Mouse (Mus musculus) gastrocnemius, adult 2 months (tissue): ENCODE results near the gene Itpr2. TPM values are rescaled to one million over a fixed set of nuclear protein-coding genes. Genes with fewer than 3 reads are reported as not detected.

ENCODE experiments used
- DNase-seq: peaks from one replicate; pipeline ENCODE4 v3.0.0; 2022
- H3K27ac ChIP-seq: fragments of 200-600 bp; 2 replicates; pipeline ENCODE4 v1.8.1; 2022; ENCODE audit warnings: mild to moderate bottlenecking
- H3K4me3 ChIP-seq: fragments of 200-600 bp; 2 replicates; pipeline ENCODE4 v1.8.1; 2022; ENCODE audit warnings: mild to moderate bottlenecking, moderate library complexity
- CTCF ChIP-seq: fragments of 200-600 bp; IDR thresholded peaks from 2 replicates; pipeline ENCODE4 v1.8.1; 2022; ENCODE audit warnings: antibody characterized with exemption, mild to moderate bottlenecking, moderate library complexity
- intact Hi-C: fragments of 180-260 bp; cut with DNase I; formaldehyde crosslinking; loops from one replicate; pipeline ENCODE4 v1.15.1; 2025
- total RNA-seq, 2 experiments: library from RNA; stranded (reverse); gene quantifications; 2 replicates each; pipeline ENCODE4 v1.2.3; 2021

Itpr2 gene
- total RNA-seq, 2 experiments from 2014 or later: 7.4 to 9.9 TPM

- TF ChIP-seq CTCF: no peak
- DNase-seq: peak; percentile 76
- intact Hi-C loops: no loop called here
- peak overlapping the region; percentile 81 for H3K27ac ChIP-seq
- no peak overlapping the region for H3K4me3 ChIP-seq
These were observed 175.4 kb downstream of the Itpr2 start for GRCm38 (mm10) chr6:146326631-146327030.

- no peak for TF ChIP-seq CTCF
- intact Hi-C loops: no loop called here
- no peak for DNase-seq
- no peak overlapping the region for H3K4me3 ChIP-seq
- H3K27ac ChIP-seq: peak overlapping the region; percentile 4; the same call in 1 of the 2 replicates
These were observed 177.3 kb downstream of the Itpr2 start for GRCm38 (mm10) chr6:146324541-146325204.

- intact Hi-C loops: no loop called here
- DNase-seq: no peak
- TF ChIP-seq CTCF: no peak
- peak overlapping the region; percentile 63 for H3K27ac ChIP-seq
- H3K4me3 ChIP-seq: no peak overlapping the region
These were observed 179.5 kb downstream of the Itpr2 start for GRCm38 (mm10) chr6:146322555-146322954.

GRCm38 (mm10) chr6:146321951-146322350 lies 180.1 kb downstream of the Itpr2 start:
- Histone ChIP-seq H3K27ac (peak overlapping the region; percentile 61), H3K4me3 (no peak overlapping the region)
- intact Hi-C loops: no loop called here
- TF ChIP-seq CTCF: no peak
- DNase-seq: no peak

GRCm38 (mm10) chr6:146316415-146316814 lies 185.6 kb downstream of the Itpr2 start:
- intact Hi-C loops: no loop called here
- Histone ChIP-seq H3K4me3 (no peak overlapping the region), H3K27ac (no peak overlapping the region)
- DNase-seq: no peak
- no peak for TF ChIP-seq CTCF

GRCm38 (mm10) chr6:146315153-146315552 lies 186.9 kb downstream of the Itpr2 start:
- no peak overlapping the region for H3K4me3 ChIP-seq
- DNase-seq: no peak
- H3K27ac ChIP-seq: peak overlapping the region; percentile 64; the same call in 1 of the 2 replicates
- no peak for TF ChIP-seq CTCF
- intact Hi-C loops: no loop called here

- no peak for TF ChIP-seq CTCF
- H3K4me3 ChIP-seq: no peak overlapping the region
- H3K27ac ChIP-seq: peak overlapping the region; percentile 64
- no peak for DNase-seq
- intact Hi-C loops: no loop called here
These were observed 187.7 kb downstream of the Itpr2 start for GRCm38 (mm10) chr6:146314304-146314703.

GRCm38 (mm10) chr6:146313396-146313795 lies 188.6 kb downstream of the Itpr2 start:
- no peak for DNase-seq
- Histone ChIP-seq H3K4me3 (no peak overlapping the region), H3K27ac (peak overlapping the region; percentile 64)
- intact Hi-C loops: no loop called here
- no peak for TF ChIP-seq CTCF

GRCm38 (mm10) chr6:146310210-146310609 lies 191.8 kb downstream of the Itpr2 start:
- DNase-seq: no peak
- no peak overlapping the region for H3K27ac ChIP-seq
- no peak overlapping the region for H3K4me3 ChIP-seq
- intact Hi-C loops: no loop called here
- no peak for TF ChIP-seq CTCF

- Histone ChIP-seq H3K4me3 (no peak overlapping the region), H3K27ac (no peak overlapping the region)
- no peak for TF ChIP-seq CTCF
- no peak for DNase-seq
- intact Hi-C loops: no loop called here
These were observed 192.7 kb downstream of the Itpr2 start for GRCm38 (mm10) chr6:146309335-146309734.

- Histone ChIP-seq H3K4me3 (no peak overlapping the region), H3K27ac (no peak overlapping the region)
- no peak for TF ChIP-seq CTCF
- intact Hi-C loops: no loop called here
- no peak for DNase-seq
These were observed 196.0 kb downstream of the Itpr2 start for GRCm38 (mm10) chr6:146305995-146306394.

- H3K27ac ChIP-seq: no peak overlapping the region
- no peak for TF ChIP-seq CTCF
- H3K4me3 ChIP-seq: no peak overlapping the region
- no peak for DNase-seq
- intact Hi-C loops: no loop called here
These were observed 197.9 kb downstream of the Itpr2 start for GRCm38 (mm10) chr6:146304088-146304487.

GRCm38 (mm10) chr6:146303336-146303735 lies 198.7 kb downstream of the Itpr2 start:
- Histone ChIP-seq H3K4me3 (no peak overlapping the region), H3K27ac (no peak overlapping the region)
- intact Hi-C loops: no loop called here
- DNase-seq: no peak
- no peak for TF ChIP-seq CTCF

- DNase-seq: no peak
- TF ChIP-seq CTCF: no peak
- no peak overlapping the region for H3K4me3 ChIP-seq
- intact Hi-C loops: no loop called here
- no peak overlapping the region; the same call in 1 of the 2 replicates for H3K27ac ChIP-seq
These were observed 199.4 kb downstream of the Itpr2 start for GRCm38 (mm10) chr6:146302574-146303130.
